Mouse (Mus musculus): ENCODE measurements at regions not wholly inside any gene's neighbourhood (a gene's known extent, or its start where the extent isn't known, plus 50 kb on each side); places are given as distances from the start of the nearest gene placed in this dataset.
"Not testable (repeated sequence)": the region's sequence is repeated elsewhere in the genome, so short reads cannot be mapped to it uniquely, and the experiment has no call there.

DNA sequence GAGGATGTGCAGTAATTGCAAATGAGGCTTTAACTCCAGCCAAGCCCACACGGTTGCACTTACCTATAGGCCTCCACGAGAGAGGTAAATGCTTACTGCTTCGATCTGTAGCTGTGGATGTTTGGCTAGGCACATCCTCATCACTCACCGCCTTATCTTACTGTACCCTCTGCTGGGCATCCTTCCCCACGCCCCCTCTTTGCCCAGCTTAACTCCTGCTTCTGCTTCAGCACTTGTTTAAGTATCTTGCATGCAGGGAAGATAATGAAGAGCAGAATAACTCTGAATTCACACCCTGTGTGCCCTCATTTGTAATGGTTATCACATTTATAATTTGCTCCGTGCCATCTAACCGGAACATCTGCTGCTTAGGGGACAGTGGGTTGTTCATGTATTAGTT, 74.7 kb upstream of the Anapc15-ps start:
- no peak for DNase-seq

DNA sequence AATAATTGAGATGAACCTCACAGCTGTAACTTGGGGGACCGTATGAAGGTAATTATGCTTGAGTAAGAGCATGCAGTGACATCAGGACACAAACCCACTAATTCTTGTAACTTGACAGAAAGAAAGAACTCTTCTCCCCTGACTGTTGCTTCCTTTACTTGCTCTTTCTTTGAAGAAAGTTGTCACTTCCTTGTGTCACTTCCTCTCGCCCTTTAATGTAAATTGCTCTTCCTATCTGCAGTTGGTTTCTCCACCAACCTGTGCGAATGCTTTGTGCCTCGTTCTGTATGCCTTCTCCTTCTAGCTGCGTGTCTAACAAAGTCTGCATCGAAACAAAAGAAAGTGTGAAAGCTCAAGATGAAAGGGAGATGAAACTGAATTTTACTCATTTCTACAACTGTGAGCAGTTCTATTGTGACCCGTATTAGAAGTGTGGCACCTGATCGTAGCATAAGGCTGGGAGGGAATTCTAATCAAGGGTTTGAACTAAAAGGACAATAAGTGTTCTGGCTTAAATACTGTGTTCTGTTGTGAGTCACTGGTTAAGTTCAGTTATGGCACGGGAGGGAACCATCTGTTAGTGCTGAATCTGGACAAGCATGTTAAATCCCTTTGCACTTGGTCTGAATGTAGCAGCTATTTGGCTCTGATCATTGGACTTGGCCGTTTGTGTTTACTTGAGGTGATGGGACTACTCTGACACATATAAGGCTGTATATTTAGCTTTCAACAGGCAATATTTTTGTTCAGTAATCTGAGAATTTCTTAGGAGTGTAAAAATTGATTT, 72.8 kb upstream of the Anapc15-ps start:
- no peak for ATAC-seq
- no peak for TF ChIP-seq EP300 (IDR thresholded peaks at IDR 0.05; ENCODE audit: low read depth)
- no peak for TF ChIP-seq CTCF (IDR thresholded peaks at IDR 0.05; ENCODE audit: low read depth)
- H3K9ac ChIP-seq (replicated peaks) = no peak overlapping the region
- H3K27ac ChIP-seq (ENCODE audit: low read depth) = no peak overlapping the region
- peaks cover 5% of the 10 kb centered on the region; the same call in 1 of the 2 replicates for H3K4me1 ChIP-seq (ENCODE audit: insufficient read depth)
- DNase-seq = no peak
- 57% methylated on average over 10 of the region's 10 CpGs for WGBS (ENCODE audit: insufficient replicate concordance)
- H3K36me3 ChIP-seq (replicated peaks; ENCODE audit: insufficient read depth, low read length) = no peaks in the 10 kb centered on the region
- no peaks in the 10 kb centered on the region for H3K9me3 ChIP-seq (ENCODE audit: low read length)
- no peak overlapping the region for H3K4me3 ChIP-seq (ENCODE audit: low read depth, low read length)
- H3K27me3 ChIP-seq (ENCODE audit: insufficient read depth, low read length) = no peaks in the 10 kb centered on the region
- no peak overlapping the region for H3K4me2 ChIP-seq (ENCODE audit: low read depth, low read length)

More for the DNA sequence above, 74.7 kb upstream of the Anapc15-ps start:
- no peak overlapping the region for H3K4me3 ChIP-seq (ENCODE audit: low read depth, low read length)
- H3K27me3 ChIP-seq (ENCODE audit: insufficient read depth, low read length) = no peaks in the 10 kb centered on the region
- H3K9me3 ChIP-seq (ENCODE audit: low read length) = no peaks in the 10 kb centered on the region
- H3K4me2 ChIP-seq (ENCODE audit: low read depth, low read length) = no peak overlapping the region
- 62% methylated on average over 7 of the region's 7 CpGs for WGBS (ENCODE audit: insufficient replicate concordance)
- peak; percentile 54 for ATAC-seq
- H3K36me3 ChIP-seq (replicated peaks; ENCODE audit: insufficient read depth, low read length) = no peaks in the 10 kb centered on the region
- TF ChIP-seq EP300 (IDR thresholded peaks at IDR 0.05; ENCODE audit: low read depth) (peak; percentile 76), CTCF (IDR thresholded peaks at IDR 0.05; ENCODE audit: low read depth) (no peak)
- no peak overlapping the region for H3K27ac ChIP-seq (ENCODE audit: low read depth)
- no peak overlapping the region for H3K9ac ChIP-seq (replicated peaks)
- peaks cover 5% of the 10 kb centered on the region; the same call in 1 of the 2 replicates for H3K4me1 ChIP-seq (ENCODE audit: insufficient read depth)

DNA sequence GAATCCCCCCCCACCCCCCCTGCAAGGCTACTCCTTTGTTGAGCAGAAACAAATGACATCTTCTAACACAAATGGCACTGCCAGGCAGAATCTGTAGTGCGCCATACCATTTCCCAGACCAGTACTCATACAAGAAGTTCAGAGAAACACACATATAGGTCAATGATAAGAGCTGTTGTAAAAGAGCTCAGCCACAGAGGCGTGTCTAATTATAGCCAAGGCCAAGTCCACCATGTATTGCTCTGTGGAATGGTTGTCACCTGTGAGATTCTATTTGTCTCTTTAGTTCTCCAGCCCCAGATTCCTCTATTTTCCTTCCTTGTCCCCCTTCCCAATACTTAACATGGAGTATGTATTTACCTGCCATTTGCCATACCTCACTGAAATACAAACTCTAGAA, 72.0 kb upstream of the Anapc15-ps start:
- no peaks in the 10 kb centered on the region for H3K36me3 ChIP-seq (replicated peaks; ENCODE audit: insufficient read depth, low read length)
- WGBS (ENCODE audit: insufficient replicate concordance) = 88% methylated on average over 2 of the region's 2 CpGs
- no peak overlapping the region for H3K4me2 ChIP-seq (ENCODE audit: low read depth, low read length)
- H3K4me3 ChIP-seq (ENCODE audit: low read depth, low read length) = no peak overlapping the region
- no peak overlapping the region for H3K27ac ChIP-seq (ENCODE audit: low read depth)
- TF ChIP-seq EP300 (IDR thresholded peaks at IDR 0.05; ENCODE audit: low read depth) = no peak
- TF ChIP-seq CTCF (IDR thresholded peaks at IDR 0.05; ENCODE audit: low read depth) = no peak
- H3K4me1 ChIP-seq (ENCODE audit: insufficient read depth) = peaks cover 5% of the 10 kb centered on the region; the same call in 1 of the 2 replicates
- H3K9me3 ChIP-seq (ENCODE audit: low read length) = no peaks in the 10 kb centered on the region
- ATAC-seq = no peak
- H3K9ac ChIP-seq (replicated peaks) = no peak overlapping the region
- no peaks in the 10 kb centered on the region for H3K27me3 ChIP-seq (ENCODE audit: insufficient read depth, low read length)
- DNase-seq = no peak

DNA sequence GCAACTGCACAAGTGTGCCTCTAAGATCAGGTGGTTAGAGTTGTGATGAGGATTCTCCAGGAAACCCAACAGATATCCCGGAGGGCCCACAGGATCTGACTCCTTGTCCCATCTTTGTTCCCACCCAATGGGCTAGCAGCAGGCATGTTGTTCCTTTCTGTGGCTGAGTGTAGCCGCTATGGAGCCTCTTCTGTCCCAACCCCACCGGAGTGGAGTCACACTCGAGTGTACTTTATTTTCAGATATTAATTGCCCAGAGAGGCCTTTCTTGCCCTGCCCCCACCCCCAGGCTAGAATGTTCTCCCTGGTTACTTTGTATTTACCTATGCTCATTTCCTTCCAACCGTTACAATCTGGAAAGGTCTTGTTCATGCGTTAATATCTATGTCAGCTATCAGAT, 70.4 kb upstream of the Anapc15-ps start:
- Histone ChIP-seq H3K27me3 (ENCODE audit: insufficient read depth, low read length) (no peaks in the 10 kb centered on the region), H3K9ac (replicated peaks) (no peak overlapping the region), H3K4me2 (ENCODE audit: low read depth, low read length) (no peak overlapping the region), H3K27ac (ENCODE audit: low read depth) (no peak overlapping the region), H3K4me3 (ENCODE audit: low read depth, low read length) (no peak overlapping the region), H3K9me3 (ENCODE audit: low read length) (no peaks in the 10 kb centered on the region), H3K36me3 (replicated peaks; ENCODE audit: insufficient read depth, low read length) (no peaks in the 10 kb centered on the region), H3K4me1 (ENCODE audit: insufficient read depth) (peaks cover 5% of the 10 kb centered on the region; the same call in 1 of the 2 replicates)
- ATAC-seq (no peak), DNase-seq (no peak)
- WGBS (ENCODE audit: insufficient replicate concordance) = 80% methylated on average over 6 of the region's 6 CpGs
- TF ChIP-seq EP300 (IDR thresholded peaks at IDR 0.05; ENCODE audit: low read depth) (no peak), CTCF (IDR thresholded peaks at IDR 0.05; ENCODE audit: low read depth) (no peak)

DNA sequence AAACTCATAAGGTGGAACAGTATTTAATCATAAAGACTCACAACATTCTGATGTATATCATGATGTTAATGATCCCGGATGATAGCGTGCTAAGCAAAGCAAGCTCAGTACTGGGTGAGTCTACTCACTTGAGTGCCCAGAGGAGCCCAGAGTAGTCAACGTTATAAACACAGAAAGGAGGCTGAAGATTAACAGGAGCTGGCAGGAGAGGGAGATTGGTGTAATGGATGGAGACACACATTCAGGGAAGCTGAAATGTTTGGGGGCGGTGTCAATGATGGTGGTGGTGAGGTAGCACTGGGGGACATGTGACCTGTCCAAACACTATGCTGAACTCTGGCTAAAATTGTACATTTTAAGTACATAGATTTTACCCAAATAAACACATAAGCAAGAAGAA, 66.2 kb upstream of the Anapc15-ps start:
- whole genome bisulfite sequencing (ENCODE audit: insufficient replicate concordance) = 89% methylated on average over 4 of the region's 4 CpGs
- no peaks in the 10 kb centered on the region; the same call in 1 of the 2 replicates for H3K9me3 ChIP-seq (ENCODE audit: low read length)
- ATAC-seq (no peak), DNase-seq (no peak)
- no peaks in the 10 kb centered on the region for H3K27me3 ChIP-seq (ENCODE audit: insufficient read depth, low read length)
- no peaks in the 10 kb centered on the region for H3K4me1 ChIP-seq (ENCODE audit: insufficient read depth)
- TF ChIP-seq CTCF (IDR thresholded peaks at IDR 0.05; ENCODE audit: low read depth) (no peak), EP300 (IDR thresholded peaks at IDR 0.05; ENCODE audit: low read depth) (no peak)
- no peak overlapping the region for H3K9ac ChIP-seq (replicated peaks)
- H3K4me2 ChIP-seq (ENCODE audit: low read depth, low read length) = no peak overlapping the region
- H3K4me3 ChIP-seq (ENCODE audit: low read depth, low read length) = no peak overlapping the region
- H3K27ac ChIP-seq (ENCODE audit: low read depth) = no peak overlapping the region
- no peaks in the 10 kb centered on the region for H3K36me3 ChIP-seq (replicated peaks; ENCODE audit: insufficient read depth, low read length)

DNA sequence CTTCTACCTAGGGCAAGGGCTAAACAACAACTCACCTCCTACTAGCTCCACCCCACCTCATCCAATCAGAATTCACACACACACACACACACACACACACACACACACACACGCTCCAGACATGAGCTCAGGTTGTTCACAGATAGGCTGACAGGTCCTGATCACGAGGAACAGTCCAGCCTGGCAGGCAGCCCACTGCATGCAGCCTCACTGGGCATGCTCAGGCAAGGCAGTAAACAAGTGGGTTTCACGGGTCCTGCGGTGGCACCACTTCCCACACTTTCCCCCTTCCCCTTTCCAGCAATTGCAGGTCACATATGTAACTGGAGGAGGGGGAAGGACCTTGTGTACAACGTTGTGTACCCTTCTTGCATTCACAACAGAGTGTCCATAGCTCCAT, 63.5 kb upstream of the Anapc15-ps start:
- not testable (repeated sequence) for H3K27me3 ChIP-seq (ENCODE audit: insufficient read depth, low read length); H3K36me3 ChIP-seq (replicated peaks; ENCODE audit: insufficient read depth, low read length); H3K9me3 ChIP-seq (ENCODE audit: low read length); H3K9ac ChIP-seq (replicated peaks); H3K4me2 ChIP-seq (ENCODE audit: low read depth, low read length); DNase-seq; H3K27ac ChIP-seq (ENCODE audit: low read depth); H3K4me1 ChIP-seq (ENCODE audit: insufficient read depth); ATAC-seq; H3K4me3 ChIP-seq (ENCODE audit: low read depth, low read length)
- 68% methylated on average over 5 of the region's 5 CpGs for WGBS (ENCODE audit: insufficient replicate concordance)
